Mouse (Mus musculus): ENCODE results near the gene Galnt18.

Galnt18 gene

DNA sequence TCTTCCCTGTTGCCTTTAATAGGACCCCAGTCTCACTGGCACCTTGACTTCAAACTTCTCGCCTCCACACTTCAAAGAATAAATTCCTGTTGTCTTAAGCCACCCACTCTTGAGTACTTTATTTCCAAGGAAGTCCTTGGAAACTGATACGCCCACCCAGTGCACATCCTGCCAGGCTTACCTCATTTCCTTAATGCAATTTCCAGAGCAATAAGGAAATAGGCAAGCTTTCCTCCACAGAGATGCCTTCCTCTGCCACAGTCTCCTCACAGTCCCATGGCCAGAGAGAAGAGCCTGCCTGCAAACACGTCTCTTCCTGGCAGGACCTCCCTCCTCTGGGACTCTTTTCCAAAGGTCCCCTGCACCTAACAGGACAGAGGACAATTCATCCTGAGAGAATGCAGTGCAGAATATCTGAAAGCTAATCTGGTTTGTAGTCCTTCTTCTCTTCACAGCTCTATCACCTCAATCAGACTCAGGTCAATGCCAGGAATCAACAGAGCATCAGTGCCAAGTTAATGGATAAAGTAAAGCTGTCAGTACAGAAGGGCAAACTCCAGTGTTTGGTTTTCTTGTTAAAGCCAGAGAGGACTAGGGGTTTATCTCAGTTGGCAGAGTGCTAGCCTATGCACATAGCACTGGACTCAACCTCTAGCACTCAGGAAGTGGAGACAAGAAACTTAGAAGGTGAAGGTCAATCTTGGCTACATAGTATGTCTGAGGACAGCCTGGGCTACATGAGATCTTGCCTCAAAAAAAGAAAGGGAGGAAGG lies 65.8 kb downstream of the Galnt18 start:
- DNase-seq (ENCODE audit: low spot score) = no peak

DNA sequence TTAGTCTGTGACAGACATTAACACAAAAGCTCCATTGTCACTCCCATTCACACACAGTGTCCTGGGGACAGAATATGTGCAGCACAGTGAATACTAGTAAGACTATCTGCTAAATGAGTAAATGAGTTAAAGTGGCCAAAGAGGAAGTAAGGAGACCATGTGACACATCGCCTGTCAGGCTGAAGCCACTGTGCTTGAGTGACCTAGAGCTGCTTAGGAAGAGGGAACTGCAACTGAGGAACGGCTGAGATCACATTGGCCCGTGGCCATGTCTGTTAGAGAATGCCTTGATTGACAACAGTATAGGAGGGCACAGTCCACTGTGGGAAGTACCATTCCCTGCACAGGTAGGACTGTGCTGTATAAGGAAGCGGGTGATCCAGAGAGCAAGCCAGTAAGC lies 67.0 kb downstream of the Galnt18 start:
- DNase-seq (ENCODE audit: low spot score) = no peak

DNA sequence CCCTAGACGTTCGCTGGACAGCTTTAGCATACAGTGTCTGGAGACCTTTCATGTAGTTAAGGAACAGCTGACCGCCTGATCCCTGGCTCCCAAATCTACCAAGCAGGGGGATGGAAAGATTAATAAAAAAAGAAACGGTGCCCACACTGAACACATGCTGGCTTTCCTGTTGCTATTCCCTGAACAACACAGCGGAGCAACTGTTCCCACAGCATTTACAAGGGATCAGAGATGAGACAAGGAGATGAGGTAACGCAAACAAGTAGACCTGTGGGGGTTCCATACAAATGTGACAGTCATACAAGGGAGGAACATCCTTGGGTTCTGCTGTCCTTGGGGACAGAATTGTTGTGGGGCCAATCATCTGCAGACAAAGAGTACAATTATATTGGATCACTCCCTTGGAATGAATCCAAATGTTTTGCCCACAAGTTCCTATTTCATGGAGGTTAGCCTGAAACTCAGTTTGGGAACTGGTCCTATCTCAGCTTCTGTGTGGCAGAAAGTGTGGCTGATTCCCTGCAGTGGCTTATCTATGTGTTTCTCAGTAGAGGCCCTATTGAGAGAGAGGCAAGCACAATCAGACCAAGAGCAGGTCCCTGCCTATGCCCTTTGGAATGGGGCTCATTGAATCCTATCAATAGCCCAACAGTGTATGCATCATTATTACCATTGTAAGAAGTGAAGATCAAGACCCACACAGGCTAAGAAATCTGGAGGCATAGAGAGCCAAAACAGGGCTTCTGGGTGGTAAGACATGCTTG lies 68.5 kb downstream of the Galnt18 start:
- no peak for DNase-seq (ENCODE audit: low spot score)

DNA sequence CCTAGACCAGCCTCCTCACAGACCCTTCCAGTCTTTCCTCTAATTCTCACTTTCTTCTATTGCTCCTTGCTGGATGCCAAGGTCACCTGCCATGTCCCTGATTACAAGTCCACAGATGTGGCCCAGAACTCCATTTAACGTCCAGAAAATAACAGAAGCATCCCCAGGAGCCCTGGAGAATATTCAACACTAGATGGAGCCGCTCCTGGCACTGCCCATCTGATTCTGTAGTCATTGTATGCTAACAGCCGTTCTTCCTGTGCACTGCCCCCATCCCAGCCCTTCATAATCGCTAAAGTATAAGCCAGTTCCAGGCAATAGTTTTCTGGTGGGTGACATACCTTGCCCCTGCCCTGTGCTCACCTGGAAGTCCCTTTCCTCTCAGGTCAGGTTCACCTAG lies 69.5 kb downstream of the Galnt18 start:
- peak; percentile 32 for DNase-seq (ENCODE audit: low spot score)

DNA sequence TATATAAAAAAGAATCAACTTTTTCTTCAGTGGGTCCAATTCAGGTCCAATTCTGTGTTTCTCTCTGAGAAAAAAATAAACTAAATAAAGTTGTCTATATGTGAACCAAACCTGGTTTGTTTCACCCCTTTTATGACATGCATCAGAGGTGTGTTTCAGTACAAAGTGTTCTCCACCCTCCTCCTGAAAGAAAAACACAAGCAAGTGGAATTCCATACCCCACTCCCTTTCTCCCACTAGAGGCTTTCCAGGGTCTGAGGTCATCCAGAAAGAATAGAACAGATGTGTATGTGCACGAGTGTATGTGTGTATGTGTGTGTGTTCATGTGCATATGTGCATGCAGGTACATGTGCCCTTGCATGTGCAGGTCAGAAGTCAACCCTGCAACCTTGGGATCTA lies 71.2 kb downstream of the Galnt18 start:
- no peak for DNase-seq (ENCODE audit: low spot score)

DNA sequence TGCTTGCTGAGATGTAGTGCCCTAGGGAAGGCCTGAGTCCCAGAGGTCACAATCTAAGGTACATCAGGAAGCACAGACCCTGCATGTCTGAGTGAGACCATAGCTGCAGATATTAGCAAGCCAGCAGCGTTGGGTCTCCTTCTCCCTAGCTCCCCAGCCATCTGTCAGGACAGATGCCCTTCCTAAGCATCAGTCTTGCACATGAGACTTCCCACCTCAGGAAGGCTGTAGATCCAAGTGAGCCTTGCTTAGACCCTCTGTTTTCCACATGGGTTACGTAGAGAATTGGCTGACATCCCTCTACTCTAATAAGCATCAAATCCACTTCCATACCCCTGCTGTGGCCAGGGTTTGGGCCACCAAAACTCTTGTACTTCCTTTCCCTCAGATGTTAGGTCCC lies 76.8 kb downstream of the Galnt18 start:
- DNase-seq (ENCODE audit: low spot score) = no peak

DNA sequence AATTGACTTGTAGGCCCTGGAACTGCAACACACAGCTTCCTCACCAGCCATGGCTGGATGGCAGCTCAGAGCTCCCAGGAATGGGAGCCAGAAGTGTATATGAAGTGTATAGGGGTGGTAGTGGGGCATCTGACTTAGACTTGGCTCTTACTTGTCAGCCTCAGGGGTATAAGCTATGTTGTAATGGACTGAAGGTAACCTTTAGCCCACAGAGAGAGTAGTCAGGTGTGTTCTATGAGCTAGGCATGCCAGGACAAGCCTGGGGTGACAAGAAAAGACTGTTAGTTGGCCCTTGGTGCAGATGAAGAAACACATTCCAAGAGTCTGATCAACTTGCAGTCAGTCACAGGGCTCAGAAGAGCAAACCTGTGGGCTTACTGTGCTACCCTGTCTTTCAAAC lies 78.0 kb downstream of the Galnt18 start:
- DNase-seq (ENCODE audit: low spot score) = no peak

DNA sequence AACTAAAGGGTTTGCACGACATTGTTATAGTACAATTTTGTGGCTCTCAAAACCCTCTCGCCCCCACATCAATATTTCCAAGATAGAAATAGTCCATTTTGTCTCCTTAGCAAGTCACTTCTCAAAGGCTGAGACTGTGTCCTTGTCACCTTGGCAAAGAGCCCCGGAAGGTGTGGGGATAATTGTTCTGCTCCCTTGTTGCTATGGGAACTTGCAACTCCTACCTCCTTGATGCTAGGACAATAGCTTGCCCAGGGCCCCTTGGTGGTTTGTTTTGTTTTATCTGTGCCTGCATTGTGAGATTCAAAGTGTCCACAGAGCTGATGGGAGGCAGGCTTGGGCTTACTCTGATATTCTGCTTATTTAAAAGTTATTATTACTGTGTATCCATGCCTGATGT lies 80.3 kb downstream of the Galnt18 start:
- DNase-seq (ENCODE audit: low spot score) = peak; percentile 11

DNA sequence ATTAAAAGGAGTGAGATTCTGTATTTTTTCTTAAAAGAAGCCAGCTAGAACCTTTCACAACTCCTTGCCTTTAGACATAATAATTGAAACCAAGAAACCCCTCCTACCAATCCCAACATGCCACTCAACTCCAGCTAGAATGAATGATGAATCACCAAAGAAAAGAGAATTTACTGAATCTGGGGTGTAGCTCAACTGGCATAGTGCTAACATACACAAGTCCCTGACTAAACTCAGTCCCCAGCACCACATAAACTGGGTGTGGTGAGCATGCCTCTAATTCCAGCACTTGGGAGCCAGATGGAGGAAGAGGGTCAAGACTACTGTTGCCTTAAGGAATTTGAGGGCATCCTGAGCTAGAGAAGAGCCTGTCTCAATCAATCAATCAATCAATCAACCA lies 83.6 kb downstream of the Galnt18 start:
- DNase-seq (ENCODE audit: low spot score) = no peak

DNA sequence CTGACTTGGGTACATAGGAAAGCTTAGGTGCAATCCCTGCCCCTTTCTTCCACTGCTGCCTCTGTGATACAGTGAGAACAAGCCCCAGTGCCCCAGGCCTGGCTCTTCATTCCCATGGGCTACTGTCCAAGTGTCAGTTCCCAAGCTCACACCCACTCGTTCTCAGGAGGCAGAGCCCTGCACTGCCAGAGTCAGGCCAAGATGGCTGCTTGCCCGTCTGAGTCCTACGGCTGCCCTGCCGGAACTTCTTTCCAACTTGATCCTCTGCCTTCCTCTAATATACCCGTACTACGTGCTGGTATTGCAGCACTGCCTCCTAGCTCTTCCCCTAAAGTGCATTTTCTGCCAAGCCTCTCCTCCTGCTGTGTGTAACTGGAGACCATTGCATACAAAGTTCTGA lies 85.5 kb downstream of the Galnt18 start:
- no peak for DNase-seq (ENCODE audit: low spot score)

DNA sequence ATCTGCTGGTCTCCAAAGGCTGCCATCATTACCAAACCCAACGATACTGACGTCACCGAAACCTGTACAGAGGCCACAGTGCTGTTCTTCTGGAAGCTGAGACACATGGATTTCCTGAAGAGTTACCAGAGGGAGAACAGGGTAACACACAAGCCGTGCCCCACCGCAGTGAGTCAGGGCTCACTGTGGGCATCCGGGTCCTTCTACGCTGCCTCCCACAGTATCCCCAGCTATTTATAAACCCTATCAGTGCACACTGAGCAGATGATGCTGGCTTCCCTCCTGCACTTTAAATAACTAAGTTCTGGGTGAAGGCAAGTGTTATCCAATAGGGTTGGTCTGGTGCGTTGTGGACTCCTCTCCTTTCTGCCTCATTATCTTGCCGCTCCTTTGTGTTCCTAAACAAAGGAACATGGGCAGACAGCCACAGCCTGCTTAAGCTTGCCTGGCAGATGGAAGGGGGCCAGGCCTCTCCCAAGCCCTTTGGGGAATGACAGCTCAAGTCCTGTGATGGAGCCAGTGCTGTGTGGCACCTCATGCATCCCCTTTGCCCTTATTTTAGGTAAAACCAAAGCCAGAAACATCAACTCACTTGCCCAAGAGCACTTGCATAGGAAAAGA lies 87.0 kb downstream of the Galnt18 start:
- peak; percentile 76 for DNase-seq (ENCODE audit: low spot score)

DNA sequence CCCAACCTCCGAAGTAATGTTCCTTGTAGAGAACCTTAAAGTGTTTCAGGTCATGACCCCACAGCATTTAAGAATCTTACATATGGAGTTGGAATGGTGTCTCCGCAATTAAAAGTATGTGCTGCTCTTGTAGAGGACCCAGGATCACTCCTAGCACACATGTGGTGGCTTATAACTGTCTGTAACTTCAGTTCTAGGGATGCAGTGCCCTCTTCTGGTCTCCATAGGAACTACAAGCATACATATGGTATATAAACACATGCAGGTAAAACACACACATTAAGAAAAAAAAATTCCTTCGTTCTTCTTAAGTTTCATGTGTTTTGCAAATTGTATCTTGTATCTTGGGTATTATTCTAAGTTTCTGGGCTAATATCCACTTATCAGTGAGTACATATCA lies 99.7 kb downstream of the Galnt18 start:
- no peak for DNase-seq (ENCODE audit: low spot score)

DNA sequence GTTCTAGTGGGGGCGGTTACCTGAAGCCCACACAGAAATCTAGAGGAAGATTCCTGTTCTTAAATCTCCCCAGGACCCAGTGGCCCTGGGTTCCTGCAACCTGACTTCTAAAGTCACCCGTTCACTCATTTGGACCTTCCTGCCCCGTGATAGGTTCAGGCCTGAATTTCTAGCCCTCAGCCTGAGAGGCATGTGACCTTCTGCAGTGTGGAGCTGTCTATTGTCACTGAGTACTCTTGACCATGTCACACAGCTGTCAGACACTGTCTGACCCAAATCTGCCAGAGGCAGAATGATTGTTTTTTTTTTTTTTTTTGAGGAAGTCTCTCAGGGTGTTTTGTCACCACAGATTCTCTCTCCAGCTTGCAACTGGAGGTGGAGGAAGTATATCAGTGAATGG lies 103.3 kb downstream of the Galnt18 start:
- no peak for DNase-seq (ENCODE audit: low spot score)

DNA sequence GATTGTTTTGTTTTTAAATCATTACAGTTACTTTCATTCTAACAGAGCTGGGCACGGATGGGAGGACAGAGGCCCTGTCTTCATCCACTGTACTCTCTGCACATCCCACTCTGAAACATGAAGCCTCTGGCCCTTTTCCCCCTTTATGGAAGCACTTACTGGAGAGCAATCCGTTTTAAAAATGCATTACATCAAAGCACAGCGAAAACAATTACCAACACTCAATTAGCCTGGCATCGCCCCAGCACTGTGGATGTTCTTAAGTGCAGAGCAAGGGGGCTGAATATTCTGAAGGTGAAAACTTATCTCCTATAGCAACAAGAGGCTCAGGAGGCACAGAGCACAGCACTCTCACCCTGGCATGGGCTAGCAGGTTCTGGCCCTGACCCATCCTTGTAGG lies 107.3 kb downstream of the Galnt18 start:
- no peak for DNase-seq (ENCODE audit: low spot score)

DNA sequence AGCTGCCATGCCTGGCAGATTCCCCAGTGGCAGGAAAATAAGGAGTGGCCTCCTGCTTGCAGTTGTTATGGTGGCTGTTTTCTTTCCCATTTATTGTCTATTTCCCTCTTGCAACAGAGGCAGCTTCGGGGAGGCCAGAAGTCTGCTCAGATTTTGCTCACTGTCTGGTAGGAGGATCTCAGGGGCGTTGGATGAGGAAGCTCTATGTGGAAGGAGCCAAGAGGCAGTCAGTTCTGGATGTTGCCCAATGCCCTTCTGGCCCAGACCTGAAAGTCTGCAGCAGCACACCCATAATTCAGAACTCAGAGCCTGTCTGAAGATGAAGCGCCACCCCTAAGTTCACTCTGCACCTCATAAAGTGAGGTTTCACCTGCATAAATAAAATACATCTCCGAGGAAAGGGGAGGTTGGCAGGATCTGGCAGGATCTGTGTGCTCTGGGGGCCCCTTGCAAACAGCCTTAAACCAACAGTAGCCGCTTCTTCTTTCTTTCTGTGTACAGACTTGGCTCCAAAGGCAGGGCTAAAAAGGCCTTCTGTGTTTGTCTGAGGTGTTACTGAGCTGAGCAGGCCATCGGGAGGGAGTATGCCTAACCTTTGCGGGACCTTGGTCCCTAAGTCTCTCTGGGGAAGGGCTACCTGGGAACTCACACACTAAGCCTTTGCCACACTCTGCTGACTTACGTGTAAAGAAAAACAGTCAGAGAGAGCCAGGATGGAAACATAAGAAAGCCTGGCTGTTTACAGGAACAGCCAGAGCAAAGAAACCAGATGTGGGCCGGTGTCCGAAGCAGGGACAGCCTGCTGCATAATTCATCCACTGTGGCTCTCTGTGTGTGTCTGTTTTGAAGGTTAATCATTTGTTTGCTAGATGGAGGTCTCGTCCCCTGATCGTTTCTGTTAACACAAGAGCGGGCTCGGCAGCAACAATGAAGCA lies 116.4 kb downstream of the Galnt18 start:
- no peak for DNase-seq (ENCODE audit: low spot score)

DNA sequence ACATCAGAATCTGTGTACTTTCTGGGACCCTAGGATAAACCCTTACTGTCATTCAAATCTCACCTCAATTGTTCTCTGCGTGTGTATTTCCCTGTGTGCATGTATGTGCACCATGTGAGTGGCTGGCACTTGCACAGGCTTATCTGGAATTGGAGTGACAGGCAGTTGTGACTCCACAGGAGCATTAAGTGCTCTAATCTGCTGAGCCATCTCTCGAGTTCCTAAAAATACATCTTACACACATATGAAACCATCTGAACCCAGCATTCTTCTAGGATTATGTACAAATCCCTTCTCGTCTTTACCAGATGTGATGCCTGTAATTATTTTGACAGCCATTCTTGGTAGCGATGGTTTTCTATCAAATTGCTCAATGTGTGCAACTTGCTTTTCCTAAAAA lies 121.2 kb downstream of the Galnt18 start:
- no peak for DNase-seq (ENCODE audit: low spot score)

DNA sequence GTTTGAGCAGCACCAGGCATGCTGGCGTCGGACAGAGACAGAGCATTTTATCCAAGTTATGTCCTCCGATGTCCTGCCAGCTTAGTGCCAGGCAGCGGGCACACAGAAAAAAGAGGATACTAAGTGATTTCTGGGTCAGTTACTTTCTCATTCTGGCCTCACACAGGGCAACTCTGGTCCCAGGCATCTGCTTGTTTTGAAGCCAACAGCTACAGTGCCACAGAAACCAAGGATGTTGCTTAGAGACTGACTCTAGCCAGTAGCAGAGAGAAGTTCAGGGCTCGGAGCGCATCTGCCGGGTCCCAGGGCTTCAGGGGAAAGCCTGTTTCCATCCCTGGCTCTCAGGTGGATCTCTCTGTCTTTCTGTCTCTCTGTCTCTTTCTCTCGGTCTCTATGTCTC lies 124.8 kb downstream of the Galnt18 start:
- no peak for DNase-seq (ENCODE audit: low spot score)

DNA sequence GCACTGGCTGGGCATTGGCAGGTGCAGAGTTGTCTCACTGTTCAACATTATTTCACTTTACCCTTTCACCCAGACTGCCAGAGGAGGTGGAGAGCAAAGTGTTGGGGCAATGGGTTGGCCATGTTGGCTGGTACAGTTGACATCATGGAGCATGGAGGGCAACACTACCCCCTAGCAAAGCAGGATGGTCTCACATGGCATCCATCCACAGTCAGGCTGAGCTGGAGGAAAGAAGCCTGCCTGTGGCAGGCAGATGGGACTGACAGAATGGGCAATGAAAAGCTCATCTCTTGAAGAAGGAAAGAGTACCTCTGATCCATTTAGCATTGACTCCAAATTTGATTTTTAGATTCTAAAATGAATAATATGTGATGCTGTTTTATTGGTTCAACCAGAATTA lies 125.3 kb downstream of the Galnt18 start:
- DNase-seq (ENCODE audit: low spot score) = no peak

DNA sequence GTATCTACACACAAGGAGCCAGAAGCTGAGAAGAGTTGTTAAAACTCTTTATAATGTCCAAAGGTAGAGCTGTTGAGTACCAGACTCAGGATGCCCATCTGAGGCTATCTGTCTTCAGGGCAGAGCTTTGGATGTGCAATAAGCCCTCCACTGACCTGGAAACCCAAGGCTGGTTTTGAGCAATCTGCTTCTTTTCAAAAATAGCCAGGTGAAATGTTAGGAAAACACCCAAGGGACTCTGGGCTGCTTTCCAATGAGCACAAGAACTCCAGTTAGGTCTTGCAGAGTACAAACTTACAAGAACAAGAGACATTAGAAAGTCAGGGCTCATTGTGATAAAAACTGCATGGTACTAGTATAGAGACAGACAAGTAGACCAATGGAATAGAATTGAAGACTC lies 135.4 kb downstream of the Galnt18 start:
- no peak for DNase-seq (ENCODE audit: low spot score)

DNA sequence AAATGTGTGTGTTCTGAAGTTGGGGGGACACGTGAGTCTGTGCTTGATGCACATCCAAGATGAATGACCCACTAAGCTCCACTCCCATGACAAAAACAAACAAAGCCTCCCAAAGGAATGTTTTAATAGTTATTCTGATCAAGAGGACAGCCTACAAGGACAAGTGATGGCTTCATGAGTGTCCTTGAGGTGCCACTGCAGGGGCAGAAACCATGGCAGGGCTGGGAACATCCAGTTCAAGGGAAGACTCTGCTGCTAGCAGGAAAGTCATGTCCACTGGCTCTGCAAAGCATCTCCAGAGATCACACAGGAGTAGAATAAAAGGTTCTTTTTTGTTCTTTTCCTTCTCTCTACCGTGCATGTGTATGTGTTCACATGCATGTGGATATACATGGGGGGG lies 140.9 kb downstream of the Galnt18 start:
- no peak for DNase-seq (ENCODE audit: low spot score)

DNA sequence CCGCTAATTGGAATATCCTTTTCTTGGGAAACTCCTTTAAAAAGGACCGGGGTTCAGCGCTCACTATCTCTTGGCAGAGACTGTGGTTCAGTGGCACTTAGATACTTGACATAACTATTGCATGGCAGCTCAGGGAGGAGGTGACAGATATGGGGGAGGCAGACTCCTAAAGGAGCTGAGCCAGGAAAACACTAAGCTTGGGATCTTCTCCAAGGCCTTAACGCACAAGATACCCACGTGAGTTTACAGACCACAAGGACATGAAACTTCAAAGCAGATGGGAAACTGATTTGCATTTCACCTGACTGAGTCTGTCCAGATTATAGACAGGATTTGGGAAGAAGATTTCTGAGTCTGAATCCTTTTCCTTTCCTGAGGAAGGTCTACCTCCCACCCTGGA lies 141.3 kb downstream of the Galnt18 start:
- no peak for DNase-seq (ENCODE audit: low spot score)

DNA sequence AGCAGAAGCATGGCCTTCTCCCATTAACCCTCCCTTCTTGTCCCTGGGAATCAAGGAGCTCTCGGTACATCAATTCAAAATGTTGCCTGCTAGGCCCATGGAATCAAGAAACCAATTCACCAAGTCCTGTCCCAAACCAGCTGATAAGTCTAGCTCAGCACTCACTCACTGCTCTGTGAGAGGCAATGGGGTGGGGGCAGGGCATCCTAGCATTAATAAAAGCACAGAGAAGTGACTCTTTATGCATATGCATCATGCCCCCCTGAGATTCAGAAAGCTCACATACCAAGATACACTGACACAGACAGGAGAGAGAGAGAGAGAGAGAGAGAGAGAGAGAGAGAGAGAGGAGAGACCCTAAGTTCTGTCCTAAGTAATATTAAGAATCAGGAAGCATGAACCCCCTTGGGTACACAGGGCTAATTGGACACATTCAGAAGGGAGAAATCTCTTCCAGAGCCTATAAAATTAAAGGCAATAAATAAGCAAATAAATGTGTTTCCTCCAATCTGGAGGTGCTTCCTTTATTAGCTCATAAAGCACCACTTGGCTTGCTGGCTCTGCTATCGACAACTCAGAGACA lies 141.8 kb downstream of the Galnt18 start:
- DNase-seq (ENCODE audit: low spot score) = no peak

Data from retina, embryonic 14.5 days (tissue).